Mouse (Mus musculus) stomach, postnatal 0 days (tissue): Measurements from ENCODE around the gene Apba1.

Experiments
- CTCF ChIP-seq: IDR thresholded peaks from 2 replicates; pipeline ENCODE4 v1.5.1; 2016; ENCODE audit warnings: antibody characterized with exemption, low read depth, mild to moderate bottlenecking, moderate library complexity
- EP300 ChIP-seq: optimal IDR thresholded peaks from 2 replicates; pipeline ENCODE3; 2016; ENCODE audit warnings: antibody characterized with exemption

DNA sequence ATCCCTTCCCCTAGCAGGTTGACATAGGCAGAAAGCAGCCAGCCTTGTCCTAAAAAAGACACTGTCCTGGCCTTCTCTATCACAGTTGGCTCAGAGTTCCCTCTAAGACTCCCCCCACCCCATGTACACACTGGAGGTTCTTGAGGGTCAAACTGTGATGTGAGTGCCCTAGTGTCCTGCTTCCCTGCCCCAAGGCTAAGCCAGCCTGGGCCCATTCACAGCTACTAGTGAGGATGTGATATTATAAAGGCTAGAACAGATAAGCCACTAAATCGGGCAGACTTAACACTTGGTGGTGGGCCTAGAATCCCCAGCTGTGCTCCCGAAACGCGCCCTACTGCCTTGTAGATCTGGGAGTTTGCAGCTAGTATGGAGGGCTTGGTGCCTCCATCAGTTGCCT is 188.1 kb downstream of the Apba1 start:
- no peak for TF ChIP-seq CTCF
- TF ChIP-seq EP300 = no peak
